Mouse (Mus musculus): ENCODE measurements around the gene Prkar1b. TPM values are rescaled to one million over a fixed set of nuclear protein-coding genes. Genes with fewer than 3 reads are reported as not detected.

Prkar1b gene
- total RNA-seq, 2 experiments from 2014 or later: 0.08 TPM; not detected in 1

DNA sequence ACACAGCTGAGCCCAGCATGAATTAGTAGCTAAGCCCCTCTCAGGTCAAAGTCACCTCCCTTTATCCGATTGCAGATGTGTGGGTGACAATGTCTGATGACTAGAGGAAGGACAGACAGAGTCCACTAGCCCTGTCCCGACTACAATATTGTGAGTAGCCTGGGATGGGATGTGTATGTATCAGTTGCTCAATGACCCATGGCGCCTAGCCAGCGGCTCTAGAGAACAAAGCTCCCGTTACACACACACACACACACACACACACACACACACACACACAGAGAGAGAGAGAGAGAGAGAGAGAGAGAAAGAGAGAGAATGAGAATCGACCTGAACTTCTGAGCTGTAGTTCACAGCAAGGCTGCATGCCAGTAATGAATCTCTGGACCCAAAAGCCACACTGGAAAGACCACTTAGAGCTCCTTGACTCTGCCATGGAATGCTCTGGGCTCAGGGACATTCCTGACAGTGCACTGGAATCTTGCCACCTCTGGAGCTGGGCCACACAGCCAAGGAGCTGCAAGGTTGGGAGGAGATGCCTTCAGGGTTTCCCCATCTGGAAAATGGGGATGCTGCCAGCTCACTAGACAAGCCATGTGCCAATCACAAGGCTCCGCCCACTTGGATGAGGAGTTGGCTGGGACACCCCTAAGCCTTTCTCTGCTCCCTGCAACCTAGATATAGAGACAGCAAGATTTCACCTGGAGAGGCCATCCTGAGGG, 159.0 kb downstream of the Prkar1b start:
- no peak for ATAC-seq (replicated peaks; ENCODE audit: low FRiP score, poor library complexity, severe bottlenecking)

DNA sequence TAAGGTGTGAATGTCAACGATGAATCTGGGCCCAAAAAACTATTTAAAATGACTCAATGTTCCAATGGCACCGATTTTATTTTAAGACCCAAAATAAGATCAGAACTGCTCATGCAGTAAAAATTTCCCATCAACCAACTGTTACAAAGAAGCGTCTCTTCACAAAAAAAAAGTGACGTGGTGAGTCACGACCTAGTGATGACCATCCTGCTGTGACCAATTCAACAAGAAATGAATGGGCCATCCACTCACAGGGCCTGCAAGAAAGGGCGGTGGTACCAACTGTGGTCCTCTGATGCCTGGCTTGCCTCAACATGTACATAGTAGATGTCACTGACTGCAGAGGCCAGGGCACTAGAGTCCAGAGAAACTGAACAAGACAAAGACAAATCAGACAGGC, 160.2 kb downstream of the Prkar1b start:
- ATAC-seq (replicated peaks; ENCODE audit: low FRiP score, poor library complexity, severe bottlenecking): no peak

DNA sequence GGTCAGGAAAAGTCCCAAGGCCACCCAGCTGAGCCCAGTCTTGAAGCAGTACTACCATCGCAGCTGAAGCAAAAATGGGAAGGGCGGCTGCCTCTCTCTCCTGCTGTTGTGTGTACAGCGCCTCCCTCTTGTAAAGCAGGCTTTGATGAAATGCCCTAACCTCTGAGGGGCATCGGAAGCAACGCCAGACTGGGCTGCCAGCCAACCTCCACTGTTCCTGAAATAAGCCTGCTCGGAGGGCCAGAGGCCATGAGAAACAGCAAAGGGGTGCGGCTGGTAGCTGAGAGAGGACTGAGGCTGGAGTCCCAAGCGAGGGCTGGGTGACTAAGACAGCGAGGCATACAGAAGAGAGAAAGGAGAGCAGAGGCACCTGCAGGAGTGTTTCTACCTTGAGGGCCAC, 161.0 kb downstream of the Prkar1b start:
- ATAC-seq (replicated peaks; ENCODE audit: low FRiP score, poor library complexity, severe bottlenecking): no peak

DNA sequence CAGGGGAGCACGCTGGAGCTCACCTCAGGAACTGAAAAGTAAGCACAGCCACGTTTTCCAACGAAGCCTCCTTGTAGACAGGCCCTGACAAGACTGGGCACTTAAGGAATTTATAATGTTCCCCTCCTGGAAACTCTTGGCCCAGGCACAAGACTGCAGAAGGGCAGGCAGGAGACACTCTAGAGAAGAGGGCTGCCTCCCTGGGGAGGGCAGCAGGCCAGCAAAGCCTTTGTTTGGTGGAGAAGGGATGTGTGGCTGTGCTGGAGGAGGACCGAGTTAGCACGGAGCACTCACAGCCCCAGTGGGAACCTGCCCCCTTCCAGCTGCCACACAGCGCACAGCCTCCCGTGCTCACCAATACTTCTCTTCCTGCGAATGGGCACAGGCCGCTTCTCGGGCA, 161.8 kb downstream of the Prkar1b start:
- no peak for ATAC-seq (replicated peaks; ENCODE audit: low FRiP score, poor library complexity, severe bottlenecking)

DNA sequence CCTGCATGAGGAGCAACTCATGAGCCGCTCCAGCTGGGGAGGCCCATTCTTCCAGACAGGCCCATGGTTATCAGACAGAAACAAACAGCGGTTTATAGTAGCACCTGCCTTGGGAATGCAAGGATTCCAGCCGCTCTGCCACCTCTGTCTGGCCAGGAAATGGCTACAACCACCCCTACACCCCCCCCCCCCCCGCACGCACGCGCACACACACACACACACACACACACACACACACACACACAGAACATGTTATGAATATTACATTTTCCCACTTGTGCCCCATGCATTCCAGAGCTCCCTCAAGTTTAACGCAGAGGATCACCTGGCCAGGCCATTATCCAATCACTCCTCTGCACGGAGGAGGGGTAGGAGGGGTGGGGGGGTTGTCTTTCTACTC, 167.9 kb downstream of the Prkar1b start:
- no peak for ATAC-seq (replicated peaks; ENCODE audit: low FRiP score, poor library complexity, severe bottlenecking)

DNA sequence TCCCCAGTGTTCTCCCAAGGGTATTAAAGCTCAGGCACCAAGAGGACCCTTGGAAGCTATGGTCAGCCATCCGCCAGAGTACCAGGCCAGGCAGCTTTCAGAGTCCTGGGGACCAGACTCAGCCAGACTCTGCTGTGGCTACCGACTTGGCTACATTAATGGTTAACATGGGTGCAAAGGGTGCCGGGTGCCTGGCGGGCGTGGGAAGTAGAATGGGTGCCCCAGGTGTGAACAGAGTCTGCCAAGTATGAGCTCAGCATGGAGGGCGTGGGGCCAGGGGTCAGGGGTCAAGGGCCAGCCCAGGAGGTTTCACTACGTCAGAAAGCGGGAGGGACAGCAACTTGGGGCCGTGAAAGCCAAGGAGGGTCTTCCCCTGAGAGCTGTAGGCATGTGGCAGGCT, 169.2 kb downstream of the Prkar1b start:
- ATAC-seq (replicated peaks; ENCODE audit: low FRiP score, poor library complexity, severe bottlenecking): 0 out of 2 replicates have a peak, but pooled peaks have one; percentile 18

DNA sequence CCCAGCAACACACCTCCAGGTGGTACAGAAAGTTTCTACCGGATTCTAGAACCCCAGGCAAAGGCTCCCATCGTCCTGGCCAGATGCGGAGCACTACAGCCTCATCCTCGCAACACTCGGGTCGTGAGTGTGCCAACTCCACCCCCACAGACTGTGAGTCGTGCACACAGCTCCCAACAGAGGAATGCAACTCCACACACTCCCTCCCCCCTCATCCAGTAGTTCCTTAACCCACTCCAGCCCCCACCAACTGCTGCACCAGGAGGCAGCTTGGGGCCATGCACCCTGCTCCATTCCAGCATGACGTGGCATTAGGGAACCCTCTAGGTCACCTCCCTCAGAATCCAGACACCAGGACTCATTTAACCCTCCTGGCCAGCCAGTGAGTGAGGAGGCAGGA, 170.0 kb downstream of the Prkar1b start:
- no peak for ATAC-seq (replicated peaks; ENCODE audit: low FRiP score, poor library complexity, severe bottlenecking)

DNA sequence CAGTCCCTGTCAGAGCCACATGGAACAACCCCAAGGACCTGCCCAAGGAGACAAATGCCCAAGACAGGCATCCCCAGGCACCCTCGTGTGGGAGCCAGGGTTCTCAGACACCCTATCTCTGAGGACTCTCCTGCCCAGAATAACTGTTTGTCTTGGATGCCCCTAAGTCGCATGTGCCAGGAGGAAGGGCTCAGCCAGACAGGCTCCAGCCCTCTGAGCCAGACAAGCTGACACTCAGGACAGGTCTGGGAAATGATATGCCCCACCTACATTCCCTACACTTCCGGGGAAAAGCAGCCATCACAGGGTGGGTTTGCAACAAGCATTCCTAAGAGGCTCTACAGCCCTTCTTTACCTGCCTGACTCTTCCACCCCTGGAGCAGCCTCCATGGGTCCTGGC, 172.0 kb downstream of the Prkar1b start:
- ATAC-seq (replicated peaks; ENCODE audit: low FRiP score, poor library complexity, severe bottlenecking): no peak

DNA sequence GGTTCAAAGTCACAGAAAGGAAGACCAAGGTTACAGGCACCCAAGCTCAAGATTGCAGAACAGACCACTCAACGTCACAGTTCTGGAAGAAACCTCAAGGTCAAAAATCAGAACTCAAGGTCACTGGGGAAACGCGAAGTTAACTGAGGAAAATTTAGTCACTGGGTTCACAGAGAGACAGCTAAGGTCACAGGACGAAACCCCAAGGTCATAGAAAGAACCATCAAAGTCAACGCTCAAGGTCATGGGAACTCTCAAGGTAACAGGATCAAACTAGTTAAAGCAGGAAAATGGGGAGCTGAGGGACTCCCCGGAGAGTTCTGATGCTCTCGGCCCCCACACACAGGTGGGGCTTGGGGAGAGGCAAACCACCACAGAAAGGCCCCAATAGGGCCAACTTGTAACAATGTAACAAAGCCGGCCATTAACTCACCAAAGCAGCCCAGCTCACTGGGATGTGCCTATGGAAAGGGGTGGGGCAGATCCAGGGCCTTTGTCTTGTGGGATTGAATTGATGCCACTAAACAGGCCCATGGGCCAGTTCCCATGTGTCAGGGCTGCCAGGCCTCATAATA, 174.8 kb downstream of the Prkar1b start:
- no peak for ATAC-seq (replicated peaks; ENCODE audit: low FRiP score, poor library complexity, severe bottlenecking)

DNA sequence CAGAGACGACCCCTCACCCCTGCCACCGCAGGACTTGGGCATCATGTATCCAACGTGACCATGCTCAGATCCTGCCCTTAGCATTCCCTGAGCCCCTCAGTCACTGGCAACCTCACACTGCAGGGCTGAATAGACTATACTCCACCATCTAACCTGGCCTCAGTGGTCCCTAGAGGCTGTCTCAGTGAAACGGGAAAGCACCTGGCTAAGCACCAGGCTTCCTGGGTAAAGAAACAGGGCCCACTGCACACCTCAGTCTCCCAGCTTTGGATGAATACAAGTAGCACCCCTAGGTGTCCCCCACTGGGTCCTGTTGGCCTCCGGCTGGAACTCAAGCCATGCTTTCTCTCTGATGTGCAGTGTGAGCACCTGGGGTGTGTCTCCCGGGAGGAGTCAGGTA, 176.3 kb downstream of the Prkar1b start:
- no peak for ATAC-seq (replicated peaks; ENCODE audit: low FRiP score, poor library complexity, severe bottlenecking)

DNA sequence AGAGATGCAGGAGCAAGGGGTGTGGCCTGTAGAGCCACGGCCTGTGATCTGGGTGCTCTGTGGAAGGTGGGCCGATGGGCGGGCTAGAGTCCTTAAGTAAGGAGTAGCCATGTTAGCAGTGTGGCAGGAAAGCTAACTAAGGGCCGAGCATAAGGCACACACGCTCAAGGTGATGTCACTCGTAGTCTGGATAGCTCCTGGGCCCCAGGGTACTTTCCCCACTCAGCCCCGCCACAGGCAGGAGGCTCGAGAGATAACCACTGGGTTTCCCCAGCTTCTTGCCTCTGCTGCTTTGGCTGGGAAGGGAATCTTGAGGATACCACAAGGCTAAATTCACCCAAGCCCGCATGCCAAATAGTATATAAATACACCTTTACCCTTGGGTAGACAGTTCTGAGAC, 178.4 kb downstream of the Prkar1b start:
- no peak for ATAC-seq (replicated peaks; ENCODE audit: low FRiP score, poor library complexity, severe bottlenecking)

DNA sequence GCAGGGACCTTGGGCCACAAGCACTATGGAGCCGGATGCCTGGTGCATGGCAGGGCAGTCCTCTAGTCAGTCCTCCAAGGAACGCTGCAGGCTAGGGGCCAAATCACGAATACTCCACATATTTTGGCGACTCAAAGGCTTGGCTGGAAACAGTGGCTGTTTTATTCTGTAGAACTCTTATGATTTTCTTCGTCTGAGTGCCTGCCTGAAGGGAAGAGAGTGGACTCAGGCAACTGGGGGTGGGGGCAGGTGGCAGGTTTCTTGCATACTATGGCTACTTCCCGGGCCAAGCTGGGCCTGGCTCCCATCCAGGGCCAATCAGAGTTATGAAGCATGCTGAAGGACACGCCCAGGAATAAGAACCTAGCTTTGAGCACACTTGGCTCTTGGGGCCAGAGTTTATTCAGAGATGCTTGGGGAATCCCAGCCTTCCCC, 179.7 kb downstream of the Prkar1b start:
- no peak for ATAC-seq (replicated peaks; ENCODE audit: low FRiP score, poor library complexity, severe bottlenecking)

Other genes starting within 250 kb of the Prkar1b start
- not detected in 2 replicates for gene Pdgfa, start 152.6 kb downstream of the Prkar1b start, total RNA-seq (2015; ENCODE audit: low replicate concordance)
- gene Pdgfa, start 152.6 kb downstream of the Prkar1b start, total RNA-seq (2017; ENCODE audit: low replicate concordance): 0.77 TPM in 1 of 2 replicates, not detected in the other
- 1.7 and 1.8 TPM in 2 replicates for gene Dnaaf5, start 222 bp upstream of the Prkar1b start, total RNA-seq (2015; ENCODE audit: low replicate concordance)
- 2.6 and 3.6 TPM in 2 replicates for gene Dnaaf5, start 222 bp upstream of the Prkar1b start, total RNA-seq (2017; ENCODE audit: low replicate concordance)
- 77.5 and 111 TPM in 2 replicates for gene Sun1, start 50.6 kb upstream of the Prkar1b start, total RNA-seq (2015; ENCODE audit: low replicate concordance)
- gene Sun1, start 50.6 kb upstream of the Prkar1b start, total RNA-seq (2017; ENCODE audit: low replicate concordance): 99.6 and 190 TPM in 2 replicates
- gene Get4, start 102.3 kb upstream of the Prkar1b start, total RNA-seq (2015; ENCODE audit: low replicate concordance): 35.6 and 36.4 TPM in 2 replicates
- gene Get4, start 102.3 kb upstream of the Prkar1b start, total RNA-seq (2017; ENCODE audit: low replicate concordance): 21.9 and 36.6 TPM in 2 replicates
- gene Adap1, start 175.6 kb upstream of the Prkar1b start, total RNA-seq (2015; ENCODE audit: low replicate concordance): 4.2 and 5.8 TPM in 2 replicates
- 3.9 and 9.5 TPM in 2 replicates for gene Adap1, start 175.6 kb upstream of the Prkar1b start, total RNA-seq (2017; ENCODE audit: low replicate concordance)
- 8.8 and 11.9 TPM in 2 replicates for gene Cox19, start 201.4 kb upstream of the Prkar1b start, total RNA-seq (2015; ENCODE audit: low replicate concordance)
- gene Cox19, start 201.4 kb upstream of the Prkar1b start, total RNA-seq (2017; ENCODE audit: low replicate concordance): 5.3 and 29.0 TPM in 2 replicates
- gene Cyp2w1, start 202.6 kb upstream of the Prkar1b start, total RNA-seq (2015; ENCODE audit: low replicate concordance): not detected in 2 replicates
- not detected in 2 replicates for gene Cyp2w1, start 202.6 kb upstream of the Prkar1b start, total RNA-seq (2017; ENCODE audit: low replicate concordance)
- gene Gpr146, start 227.7 kb upstream of the Prkar1b start, total RNA-seq (2015; ENCODE audit: low replicate concordance): 34.0 and 38.9 TPM in 2 replicates
- 37.8 and 43.8 TPM in 2 replicates for gene Gpr146, start 227.7 kb upstream of the Prkar1b start, total RNA-seq (2017; ENCODE audit: low replicate concordance)

All from erythroid progenitor cell, adult 5-6 weeks (primary cell).